Mouse (Mus musculus) skeletal muscle tissue, adult 2 months (tissue): Measurements from ENCODE around the gene Smad3.

Experiments
- DNase-seq: peaks from one replicate; pipeline ENCODE4 v3.0.0-alpha.2; 2012; ENCODE audit warnings: low read depth, low spot score

Gene Smad3

DNA sequence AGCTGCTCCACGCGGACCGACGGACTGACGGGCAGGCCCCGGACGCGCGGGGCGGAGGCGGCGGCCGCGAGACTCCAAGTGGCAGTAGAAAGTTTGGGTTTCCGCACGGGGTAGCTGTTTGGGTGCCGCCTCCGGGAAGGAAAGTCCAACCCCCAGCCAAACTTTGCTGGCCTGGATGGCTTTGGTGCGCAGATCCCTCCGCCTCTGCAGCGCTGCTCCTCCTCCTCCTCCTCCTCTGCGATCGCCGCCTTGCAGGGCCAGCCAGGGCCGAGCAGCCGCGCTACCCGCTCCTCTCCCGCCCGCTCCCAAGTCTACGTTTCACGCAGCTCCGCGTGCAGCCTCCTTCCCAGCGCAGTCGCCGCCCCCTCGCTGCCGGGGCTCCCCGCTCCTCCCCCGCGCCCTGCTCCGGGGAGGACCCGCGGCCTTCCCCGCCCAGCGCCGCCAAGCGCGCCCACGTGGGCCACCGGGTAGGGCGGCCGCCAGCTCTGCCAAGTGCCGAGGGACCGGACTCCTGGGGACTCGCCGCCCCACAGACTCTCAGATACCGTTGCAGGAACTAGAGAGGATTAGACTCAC, at the start of gene Smad3:
TSS of gene Smad3 (minus strand) at position 130 of the 576 bp plus-strand sequence.
- peak; percentile 95 for DNase-seq

DNA sequence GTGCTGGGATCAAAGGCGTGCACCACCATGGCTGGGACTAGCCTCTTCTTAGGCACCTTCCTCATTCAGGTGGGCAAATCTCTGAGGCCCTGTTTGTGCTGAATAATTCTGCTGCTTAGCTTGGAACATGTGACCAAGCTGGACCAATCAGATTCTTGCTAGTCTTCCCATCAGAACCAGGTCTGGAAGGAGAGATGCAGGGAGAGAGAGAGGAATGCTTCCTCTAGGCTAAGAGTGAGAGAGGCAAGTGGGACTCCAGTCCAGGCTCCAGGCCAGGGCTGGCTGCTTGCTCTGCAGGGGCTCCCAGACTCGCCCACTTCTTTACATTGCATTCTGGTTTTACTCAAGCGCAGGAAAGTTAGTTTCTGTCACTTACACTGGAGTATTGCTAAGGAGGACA, 47.1 kb upstream of the Smad3 start:
- no peak for DNase-seq

DNA sequence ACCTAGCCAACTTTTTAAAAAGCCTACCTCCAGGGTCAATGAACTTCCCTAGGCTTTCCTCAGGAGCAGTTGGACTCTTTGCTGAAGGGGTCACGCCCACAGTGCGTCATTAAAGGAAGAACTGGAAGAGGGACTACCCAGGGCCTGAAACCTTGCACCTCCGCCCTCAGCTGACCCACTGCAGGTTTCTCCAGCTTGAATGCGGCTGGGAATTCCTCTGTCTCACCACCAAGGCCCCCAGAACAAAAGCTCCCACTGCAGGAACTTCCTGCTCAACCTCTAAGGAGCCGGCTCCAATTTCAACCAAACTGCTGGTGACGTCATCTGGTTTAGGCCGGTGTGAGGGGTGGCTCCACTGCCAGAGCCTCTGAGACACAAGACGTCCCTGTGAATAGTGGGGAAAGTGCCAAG, 45.4 kb upstream of the Smad3 start:
- DNase-seq: no peak

DNA sequence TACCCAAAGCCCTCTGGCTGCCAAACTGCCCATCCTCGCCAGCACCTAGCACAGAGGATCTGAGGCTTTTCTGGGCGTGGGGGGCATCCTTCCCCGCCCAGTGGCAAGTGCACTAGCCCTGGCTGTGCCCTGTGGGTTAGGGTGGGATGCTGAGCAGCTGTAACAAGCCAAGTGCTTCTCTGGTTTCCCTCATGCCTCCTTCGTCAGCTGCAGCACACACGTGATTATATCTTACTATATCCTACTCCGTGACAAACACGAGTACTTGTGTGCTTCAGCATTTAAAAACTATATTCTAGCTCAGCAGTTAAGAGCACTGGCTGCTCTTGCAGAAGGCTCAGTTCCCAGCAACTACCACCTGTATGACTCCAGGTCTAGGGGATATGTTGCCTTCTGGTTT, 44.7 kb upstream of the Smad3 start:
- no peak for DNase-seq

DNA sequence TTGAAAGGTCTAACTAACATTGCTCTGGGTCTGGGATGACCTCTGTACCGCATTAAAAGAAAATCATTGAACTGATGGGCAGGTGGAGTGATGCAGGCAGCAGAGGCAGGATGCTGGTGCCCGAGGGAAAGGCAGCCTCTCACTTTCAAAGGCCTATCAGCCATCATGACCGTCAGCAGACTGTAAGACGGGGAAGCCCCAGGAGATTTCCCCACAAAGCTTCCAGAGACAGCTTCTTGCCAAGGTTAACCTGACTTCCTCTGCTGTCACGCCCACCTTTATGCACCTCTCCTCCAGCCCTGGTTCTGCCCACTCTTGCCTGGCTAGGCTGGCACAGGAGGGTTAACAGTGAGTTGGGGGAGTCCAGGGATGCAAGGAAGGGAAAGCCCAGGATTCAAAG, 44.3 kb upstream of the Smad3 start:
- DNase-seq: no peak

DNA sequence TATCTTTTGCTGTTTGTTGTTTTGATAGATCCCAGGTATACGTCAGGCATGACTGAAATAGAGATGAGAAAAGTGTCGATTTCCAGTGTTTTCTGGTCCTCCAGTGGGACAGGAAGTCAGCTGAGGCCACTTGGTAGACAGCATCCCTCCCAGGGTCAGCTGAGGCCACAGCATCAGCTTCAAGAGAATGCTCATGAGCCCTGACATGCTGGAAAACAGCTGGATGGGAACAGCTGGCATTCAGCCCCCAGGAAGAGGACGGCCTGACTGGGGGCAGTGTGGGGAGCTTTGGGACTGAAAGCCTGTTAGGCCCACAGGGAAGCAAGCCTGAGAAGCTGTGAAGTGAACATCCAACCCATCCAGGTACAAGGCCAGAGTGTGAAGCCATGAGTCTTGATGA, 38.6 kb upstream of the Smad3 start:
- DNase-seq: peak; percentile 54

DNA sequence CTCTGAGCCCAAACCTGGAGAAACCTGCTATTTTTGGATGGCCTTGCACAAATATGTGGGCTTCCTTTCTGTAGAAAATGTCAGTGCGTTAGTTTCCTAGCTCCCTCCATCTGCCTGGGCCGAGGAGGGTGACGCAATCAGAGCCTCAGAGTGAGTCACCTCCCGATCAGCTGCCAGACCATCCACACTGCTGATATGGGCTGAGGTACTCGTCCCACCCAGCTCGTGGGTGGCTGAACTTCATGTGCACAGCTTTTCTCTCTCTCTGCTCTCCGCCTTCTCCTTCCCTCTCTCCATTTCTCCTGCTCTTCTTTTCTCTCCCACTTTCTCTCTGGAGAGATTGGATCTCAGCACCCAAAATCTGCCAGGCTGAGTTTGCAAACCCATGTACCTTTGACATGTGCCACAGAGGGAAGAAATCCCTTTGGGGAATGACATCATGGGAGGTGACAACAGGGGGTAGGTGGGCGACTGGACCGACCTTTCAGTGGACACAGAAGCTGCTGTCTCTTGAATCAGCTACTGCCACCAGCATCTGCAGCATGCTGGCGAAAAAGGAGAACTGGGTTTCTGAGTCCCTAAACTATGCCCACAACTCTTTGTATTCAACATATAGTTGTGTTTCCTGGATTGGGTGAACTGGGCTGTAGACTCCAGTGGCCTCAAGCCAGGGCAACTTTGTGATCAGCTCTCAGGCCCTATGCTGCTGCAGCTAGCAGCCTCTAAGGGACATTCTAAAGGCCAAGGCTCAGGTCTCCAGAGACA, 36.1 kb upstream of the Smad3 start:
- peak; percentile 75 for DNase-seq

DNA sequence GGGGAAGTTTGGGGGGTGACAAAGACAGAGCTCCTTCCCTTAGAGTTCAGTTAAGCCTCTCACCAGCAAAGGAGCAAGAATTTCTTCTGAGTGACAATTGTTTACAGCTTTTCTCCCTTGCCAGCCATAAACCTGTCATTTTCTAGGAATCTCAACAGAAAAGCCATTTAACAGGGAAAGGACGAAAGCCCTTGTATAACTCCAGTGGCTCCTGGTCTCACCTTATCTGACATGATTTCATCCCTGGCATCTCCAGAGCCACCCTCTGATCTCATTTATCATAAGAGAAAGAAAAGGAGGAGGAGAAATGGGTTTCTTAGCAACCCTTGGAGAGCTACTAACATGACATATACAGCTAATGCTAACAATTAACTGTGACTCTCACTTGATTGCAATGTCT, 33.9 kb upstream of the Smad3 start:
- DNase-seq: no peak

DNA sequence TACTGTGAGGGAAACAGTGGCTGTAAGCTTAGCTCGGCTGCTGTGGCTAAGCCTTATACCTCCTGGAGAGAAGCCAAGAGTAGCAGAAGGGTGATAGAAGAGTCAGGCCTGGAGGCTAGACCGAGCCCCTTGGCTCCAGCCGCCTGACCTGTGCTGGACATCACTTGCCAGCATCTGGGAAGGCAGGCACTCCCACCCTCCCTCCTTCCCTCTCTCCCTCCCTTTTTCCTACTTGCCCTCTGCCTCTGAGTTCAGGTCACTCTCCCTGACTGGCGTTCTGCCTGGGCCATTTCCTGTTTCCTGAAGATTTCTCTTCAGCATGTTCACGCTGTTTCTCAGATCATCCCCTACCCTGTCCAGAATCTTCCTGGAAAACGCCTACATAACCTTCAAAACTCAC, 33.5 kb upstream of the Smad3 start:
- no peak for DNase-seq

DNA sequence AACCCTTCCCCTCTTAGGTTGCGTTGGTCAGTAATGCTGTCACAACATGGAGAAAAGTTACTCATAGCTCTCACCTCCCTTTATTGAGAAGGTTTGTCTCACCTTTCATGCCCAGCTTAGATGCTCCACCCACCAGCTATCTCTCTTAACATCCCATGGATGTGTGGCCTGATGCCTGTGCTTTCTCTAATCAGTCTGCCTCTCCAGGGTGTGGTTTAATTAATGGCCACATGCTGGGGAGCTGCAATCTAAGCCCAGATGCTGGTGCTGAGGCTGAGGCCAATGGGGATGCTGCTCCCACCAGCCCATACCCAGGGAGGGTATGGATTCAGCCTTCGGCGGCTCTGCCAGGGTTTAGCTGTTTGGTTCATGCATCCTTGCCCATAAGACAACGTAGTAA, 32.4 kb upstream of the Smad3 start:
- no peak for DNase-seq

DNA sequence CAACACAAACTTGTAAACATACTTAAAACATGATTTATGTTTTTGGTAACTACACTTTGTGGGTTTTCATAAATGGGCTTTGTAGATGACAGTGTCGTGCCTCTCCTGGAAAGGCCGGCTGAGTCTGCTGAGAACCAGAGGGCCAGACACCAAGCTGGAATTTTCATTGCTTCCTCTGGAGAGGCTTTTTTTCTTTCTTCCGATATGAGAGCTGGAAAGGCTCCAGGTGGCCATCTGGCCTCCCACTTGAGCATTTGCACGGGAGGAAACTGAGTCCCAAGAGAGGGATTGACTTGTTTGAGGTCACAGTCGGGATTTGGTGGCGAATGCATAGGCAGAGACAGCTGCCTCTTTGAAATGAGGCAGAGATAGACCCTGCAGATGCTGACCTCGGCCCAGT, 31.6 kb upstream of the Smad3 start:
- peak; percentile 52 for DNase-seq

DNA sequence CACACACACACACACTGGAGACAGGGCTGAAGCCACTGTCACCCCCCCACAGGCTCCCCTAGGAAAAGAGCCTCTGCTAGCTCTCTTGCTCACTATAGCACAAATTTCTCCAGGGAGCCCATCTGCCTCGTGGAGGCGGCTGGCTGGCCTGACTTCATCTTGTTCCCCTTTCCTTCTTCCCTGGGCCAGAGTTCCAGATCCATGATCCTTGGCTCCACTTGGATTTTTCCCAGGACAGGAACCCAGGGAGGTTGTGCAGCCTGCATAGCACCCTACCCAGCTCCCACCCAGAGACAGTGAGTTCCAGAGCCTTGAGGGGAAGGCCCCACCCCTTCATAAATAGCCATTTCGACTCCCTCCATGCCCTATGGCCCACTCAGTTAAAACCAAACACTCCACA, 29.8 kb upstream of the Smad3 start:
- DNase-seq: no peak

DNA sequence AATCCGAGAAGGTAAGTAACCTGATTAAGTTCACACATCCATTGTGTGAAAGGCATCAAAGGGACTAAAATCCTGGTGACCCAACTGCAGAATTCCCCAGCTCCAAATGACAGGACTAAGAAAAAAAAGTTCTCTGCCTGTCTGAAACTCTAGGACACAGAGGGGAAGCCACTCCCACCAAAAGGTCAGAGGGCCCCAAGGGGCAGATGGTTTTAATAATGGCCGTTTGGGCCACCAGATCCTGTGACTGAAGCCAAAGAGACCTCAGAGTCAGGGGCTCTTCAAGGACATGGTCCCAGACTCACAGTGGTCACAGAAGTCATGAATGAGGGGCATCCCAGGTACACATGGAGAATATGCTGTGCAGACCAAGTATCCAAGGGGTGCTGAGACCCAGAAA, 29.3 kb upstream of the Smad3 start:
- DNase-seq: no peak

DNA sequence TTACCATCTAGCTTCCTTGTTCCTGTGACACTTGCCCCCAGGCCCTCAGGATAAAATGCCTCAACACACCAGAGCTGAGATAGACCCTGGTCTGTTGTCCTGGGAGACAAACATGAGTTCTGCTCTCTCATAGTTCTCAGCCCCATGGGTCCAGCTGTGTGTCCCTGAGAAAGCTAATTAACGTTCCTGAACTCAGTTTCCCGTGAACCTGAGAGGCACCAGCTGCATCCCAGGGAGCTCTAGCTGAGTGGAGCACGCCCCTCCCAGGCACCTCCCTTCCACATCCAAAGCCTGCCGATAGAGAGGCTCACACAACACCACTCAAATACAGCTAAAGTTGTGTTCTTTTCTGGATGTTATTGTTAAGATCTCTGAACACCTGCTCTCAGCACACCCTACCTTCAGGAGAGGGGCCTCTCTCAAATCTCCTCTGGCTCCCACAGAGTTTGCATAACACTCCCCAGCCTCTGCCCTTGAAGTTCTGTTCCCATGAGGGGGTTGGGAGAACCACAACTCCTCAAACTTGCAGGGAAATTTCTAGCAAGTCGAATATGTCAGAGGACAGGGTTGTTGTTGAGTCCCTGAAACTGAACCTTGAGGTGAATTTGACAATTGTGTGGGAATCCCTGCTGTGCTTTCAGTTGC, 28.4 kb upstream of the Smad3 start:
- no peak for DNase-seq

DNA sequence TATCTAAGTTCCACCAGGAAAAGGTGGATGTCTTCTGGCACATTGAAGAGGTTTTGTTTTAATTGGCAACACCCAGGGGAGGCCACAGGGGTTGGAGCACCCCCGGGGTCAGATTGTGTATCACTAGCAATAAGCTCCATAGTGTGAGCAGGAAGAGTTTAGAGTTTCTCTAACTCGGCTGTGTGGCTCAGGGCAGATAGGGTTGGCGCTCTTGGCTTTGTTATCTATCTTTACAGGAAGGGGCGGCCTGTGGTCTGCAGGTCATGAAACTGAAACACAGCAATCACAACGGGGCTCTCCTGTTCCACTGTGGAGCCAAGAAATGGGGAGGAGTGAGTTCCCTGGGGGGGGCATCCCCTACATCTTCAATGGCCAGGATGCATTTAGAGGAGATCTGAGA, 27.7 kb upstream of the Smad3 start:
- no peak for DNase-seq

DNA sequence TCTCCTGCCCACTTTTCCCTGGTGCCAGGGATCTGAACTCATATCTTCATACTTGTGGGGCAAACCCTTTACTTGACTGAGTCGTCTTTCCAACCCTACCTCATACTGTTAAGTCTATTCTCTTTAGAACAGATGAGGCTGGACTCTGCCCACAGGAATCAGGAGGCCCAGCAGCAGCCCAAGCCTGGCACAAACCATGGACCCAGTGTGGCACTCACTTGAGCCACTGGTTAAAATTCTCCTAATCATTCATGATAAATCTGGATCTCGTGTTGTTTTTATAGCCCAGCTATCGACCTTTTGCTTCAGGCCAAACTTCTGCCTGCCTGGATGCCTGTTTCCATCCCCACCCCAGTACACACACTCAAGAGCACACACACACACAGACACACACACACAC, 26.8 kb upstream of the Smad3 start:
- no peak for DNase-seq

DNA sequence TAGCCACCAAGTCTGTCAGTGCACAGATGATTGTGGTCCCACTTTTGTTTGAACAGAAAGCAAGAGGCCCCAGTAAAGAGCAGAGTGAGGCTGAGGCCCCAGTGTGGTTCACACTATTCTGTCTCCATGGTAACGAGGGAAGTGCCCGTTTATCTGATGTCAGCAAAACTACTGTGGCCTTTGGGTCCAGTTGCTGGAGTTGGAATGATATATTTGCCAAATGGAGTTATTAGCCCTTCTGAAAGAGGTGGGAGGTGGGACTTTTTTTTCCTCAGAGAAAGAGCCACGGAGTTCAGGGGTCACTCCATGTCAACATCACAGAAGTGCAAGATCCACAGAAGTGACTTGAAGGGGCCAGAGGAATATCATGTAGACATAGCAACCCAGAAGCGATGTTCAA, 24.9 kb upstream of the Smad3 start:
- DNase-seq: no peak

DNA sequence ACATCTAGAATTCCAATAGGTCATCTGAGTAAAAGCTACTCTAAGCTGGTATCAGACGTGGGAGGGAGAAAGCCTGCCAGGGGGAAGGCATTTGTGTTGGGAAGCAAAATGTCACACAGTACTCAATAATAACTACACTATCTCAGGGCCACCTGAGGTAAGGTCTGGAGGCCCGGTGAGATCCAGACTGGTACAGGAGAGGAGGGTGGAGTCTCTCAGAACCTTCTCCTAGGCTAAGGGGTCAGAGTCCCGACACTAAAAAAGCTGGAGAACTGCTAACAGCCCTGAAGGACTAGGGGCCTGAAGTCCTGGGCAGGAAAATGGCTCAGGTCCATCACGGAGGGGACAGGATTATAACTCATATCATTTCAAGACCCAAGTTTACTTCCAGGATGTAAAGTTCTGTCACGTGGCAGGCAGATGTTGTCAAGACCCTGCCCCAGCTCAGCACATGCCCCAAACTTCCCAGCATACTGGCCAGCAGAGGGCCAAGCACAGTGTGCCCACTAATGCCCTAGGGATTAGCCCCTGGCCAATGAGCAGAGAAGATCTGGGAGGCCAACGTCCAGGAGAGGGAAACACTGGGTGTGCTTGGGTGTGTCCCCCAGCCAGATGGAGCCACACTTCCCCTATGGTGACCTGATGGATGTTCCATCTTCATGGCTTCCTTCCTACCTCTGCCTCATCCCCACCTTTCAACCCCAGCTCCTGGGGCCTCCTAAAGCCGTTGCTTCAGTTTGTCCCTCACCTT, 24.1 kb upstream of the Smad3 start:
- DNase-seq: no peak

DNA sequence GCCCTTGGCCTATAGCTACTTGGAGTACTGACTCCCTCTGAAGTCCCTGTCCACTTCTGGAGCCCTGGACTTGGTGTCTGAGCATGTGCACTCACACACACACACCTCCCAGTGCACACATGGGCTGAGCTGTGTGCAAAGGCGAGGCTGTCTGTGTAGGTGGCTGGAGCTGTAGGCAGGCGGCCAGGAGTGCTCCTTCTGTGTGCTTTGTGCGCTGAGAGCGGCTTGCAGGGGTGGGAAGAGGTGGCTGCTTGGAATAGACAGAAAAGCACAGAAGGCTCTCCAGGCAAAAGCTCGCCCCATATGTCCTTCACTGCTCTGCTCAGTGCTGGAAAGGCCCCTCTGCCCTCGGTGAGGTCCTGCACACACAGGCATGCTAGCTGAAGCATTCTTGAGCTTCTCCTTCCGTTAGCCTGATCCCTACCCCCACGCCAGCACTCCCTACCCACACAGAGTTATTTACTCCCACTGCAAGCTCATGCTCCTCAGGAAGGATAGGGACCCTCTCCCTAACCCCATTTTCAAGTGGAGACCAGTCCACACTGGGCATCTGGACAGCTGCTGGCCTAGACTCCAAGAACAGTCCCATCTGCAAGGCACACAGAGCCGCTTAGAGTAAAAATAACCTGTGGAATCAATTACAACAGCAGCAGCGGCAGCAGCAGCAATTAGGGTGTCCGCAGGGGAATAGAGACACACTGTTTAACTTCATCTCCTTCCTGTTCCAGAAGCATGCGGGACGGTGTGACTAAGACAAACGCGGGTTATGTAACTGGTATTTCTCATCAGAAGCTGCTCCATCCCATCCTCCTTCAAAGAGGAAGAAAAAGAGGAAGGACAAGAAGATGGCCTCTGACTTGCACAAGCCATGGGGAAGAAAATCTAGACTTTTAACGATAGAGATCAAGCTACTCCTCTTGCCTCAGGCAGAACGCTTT, 22.4 kb upstream of the Smad3 start:
- peak; percentile 77 for DNase-seq

DNA sequence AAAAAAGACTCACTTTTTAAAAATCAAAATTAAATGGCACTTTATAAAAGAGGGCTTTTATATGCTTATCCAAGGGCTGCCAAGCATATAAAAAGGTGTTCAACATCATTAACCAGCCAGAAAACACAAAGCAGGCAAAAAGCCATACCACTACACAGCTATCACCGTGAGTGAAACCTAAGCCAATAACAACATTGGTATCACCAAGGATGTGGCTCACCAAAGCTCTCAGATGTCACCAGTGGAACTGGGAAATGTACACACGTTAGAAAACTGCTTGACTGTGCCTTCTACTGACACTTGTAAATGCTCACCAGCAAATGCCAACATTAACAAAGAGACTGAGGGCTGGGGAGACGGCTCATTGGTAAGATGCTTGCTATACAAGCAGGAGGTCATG, 18.9 kb upstream of the Smad3 start:
- DNase-seq: no peak

DNA sequence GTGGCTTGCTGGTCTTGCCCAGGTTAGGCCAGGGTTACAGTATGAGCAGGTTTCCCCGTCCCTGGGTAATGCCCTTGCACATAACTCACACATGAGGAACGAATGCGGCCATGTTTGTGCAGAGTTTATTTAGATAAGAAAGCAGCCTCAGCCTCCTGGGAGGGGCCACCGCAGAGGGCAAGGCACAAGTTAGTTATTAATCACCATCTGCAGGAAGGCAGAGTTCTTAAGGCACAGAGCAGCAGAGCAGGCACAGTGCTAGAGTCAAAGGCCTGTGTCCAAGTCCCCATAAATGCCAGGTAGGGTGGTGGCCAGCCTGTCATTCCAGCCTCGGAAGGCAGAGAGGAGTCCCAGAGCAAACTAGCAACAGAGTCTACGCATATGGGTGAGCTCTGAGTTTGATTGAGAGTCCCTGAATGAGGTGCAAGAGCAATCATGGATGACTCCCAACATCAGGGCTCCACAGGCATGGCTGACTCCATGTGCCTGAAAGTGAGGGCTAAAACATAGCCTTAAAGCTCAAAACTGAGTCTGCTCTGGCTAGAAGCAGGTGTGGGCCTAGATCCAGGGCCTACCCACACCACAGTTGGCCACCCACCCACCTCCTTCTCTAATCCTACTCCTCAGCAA, 17.2 kb upstream of the Smad3 start:
- DNase-seq: no peak
